Mouse (Mus musculus) testis, adult 2 months (tissue): ENCODE measurements around the gene Snx29.

Source experiments
- CTCF ChIP-seq: fragments of 200-500 bp; IDR thresholded peaks from 2 replicates; pipeline ENCODE4 v1.5.1; 2012; ENCODE audit warnings: low read depth, mild to moderate bottlenecking, inconsistent platforms, low read length, moderate library complexity; ENCODE audit not compliant: control insufficient read depth, insufficient read depth, insufficient replicate concordance
- POLR2A ChIP-seq: fragments of 200-500 bp; IDR thresholded peaks from 2 replicates; pipeline ENCODE4 v1.6.1; 2012; ENCODE audit warnings: low read depth, mild to moderate bottlenecking, inconsistent platforms, low read length, moderate library complexity; ENCODE audit not compliant: control insufficient read depth

- TF ChIP-seq CTCF = peak; percentile 71; the same call in 1 of the 2 replicates
- TF ChIP-seq POLR2A = no peak
Measured at GRCm38 (mm10) chr16:11670251-11670970, 347.7 kb downstream of the Snx29 start.
